In genomic region chr17:75159066-75159787, GRCm38 (mm10) we compare ENCODE assay signal across 21 mouse cellular contexts.
A peak's percentile ranks its signal among the peaks of the same experiment; 100 is the strongest.
DNase-seq lines count a peak whose midpoint lies in the region; ATAC-seq and TF ChIP-seq lines count a peak whose summit lies in the region.
"Had no signal": no experiment of that assay in that cellular context is flagged by ENCODE, and none has a peak within 500 bp of the region (broad histone marks: within the 10 kb centered on the region; RNA-seq: fewer than 3 reads in every experiment).

No protein-coding gene starts in this region.

- no peaks in the 10 kb centered on the region for H3K36me3 ChIP-seq in liver, embryonic 14.5 days (replicated peaks; ENCODE audit: control insufficient read depth, insufficient read depth, low read depth)
- H3K36me3 ChIP-seq in neural tube, embryonic 15.5 days: no peaks in the 10 kb centered on the region
- H3K36me3 ChIP-seq: embryonic facial prominence, embryonic 15.5 days; forebrain, embryonic 10.5 days; heart, embryonic 15.5 days; hindbrain, embryonic 10.5 days had no signal

- no peak for TF ChIP-seq CTCF in liver, embryonic 14.5 days (IDR thresholded peaks at IDR 0.05; ENCODE audit: low read depth)

- ATAC-seq in liver, embryonic 14.5 days (ENCODE audit: insufficient read depth): peak; percentile 90
- ATAC-seq in megakaryocyte progenitor cell, adult 5-6 weeks (replicated peaks; ENCODE audit: poor library complexity): peak; percentile 81
- no peak for ATAC-seq in CD4-positive, CD25-positive, alpha-beta regulatory T cell, adult 4 months
- no peak for ATAC-seq in neural tube, embryonic 15.5 days (ENCODE audit: low FRiP score)
- ATAC-seq: forebrain, embryonic 14.5 days had no signal

- H3K4me1 ChIP-seq in liver, embryonic 14.5 days (replicated peaks; ENCODE audit: control insufficient read depth in 2 of 2, insufficient read depth in 2 of 2, low read length in 1 of 2): peaks cover 0 to 15% of the 10 kb centered on the region in 2 experiments; a peak in 3 of 4 replicates
- no peaks in the 10 kb centered on the region for H3K4me1 ChIP-seq in neural tube, embryonic 15.5 days
- H3K4me1 ChIP-seq: forebrain, embryonic 10.5 days; hindbrain, embryonic 10.5 days had no signal

- 21% methylated on average over 8 of the region's 8 CpGs for WGBS in liver, embryonic 14.5 days (ENCODE audit: insufficient replicate concordance)
- 90% methylated on average over 8 of the region's 8 CpGs for WGBS in neural tube, embryonic 15.5 days

- no peaks in the 10 kb centered on the region for H3K27me3 ChIP-seq in liver, embryonic 14.5 days (ENCODE audit: control insufficient read depth, insufficient read depth, low read length)
- no peaks in the 10 kb centered on the region for H3K27me3 ChIP-seq in neural tube, embryonic 15.5 days (replicated peaks)
- H3K27me3 ChIP-seq: embryonic facial prominence, embryonic 15.5 days; heart, embryonic 15.5 days had no signal

- H3K27ac ChIP-seq in liver, embryonic 14.5 days: no peak overlapping the region
- no peak overlapping the region for H3K27ac ChIP-seq in neural tube, embryonic 15.5 days (replicated peaks)
- H3K27ac ChIP-seq: embryonic facial prominence, embryonic 15.5 days; forebrain, embryonic 10.5 days; heart, adult 2 months; heart, embryonic 15.5 days; hindbrain, embryonic 10.5 days; hindbrain, embryonic 14.5 days had no signal

- DNase-seq in c-Kit-positive CD71-positive TER-119-negative erythroid progenitor cells, embryonic 14.5 days (ENCODE audit: low read depth): peak; percentile 47
- peak; percentile 32 for DNase-seq in liver
- DNase-seq in liver, embryonic 14.5 days (ENCODE audit: low read depth in 3 of 3, low spot score in 3 of 3): peak in 1 of 3 experiments; percentile 27
- DNase-seq in adrenal gland, adult 2 months: no peak
- DNase-seq: adrenal gland, postnatal 10 days; cerebellum, adult 18-20 months; cerebellum, adult 9-11 months; embryo, embryonic 11 days; gastrocnemius, postnatal 10 days; heart, adult 2 months had no signal

- 0 out of 2 replicates have a peak overlapping the region, but pooled peaks have one; percentile 2 for H3K4me2 ChIP-seq in liver, embryonic 14.5 days (ENCODE audit: low read depth)
- H3K4me2 ChIP-seq in neural tube, embryonic 15.5 days: no peak overlapping the region
- H3K4me2 ChIP-seq: embryonic facial prominence, embryonic 15.5 days; heart, embryonic 11.5 days; heart, embryonic 15.5 days; hindbrain, embryonic 14.5 days had no signal

- H3K9me3 ChIP-seq in liver, embryonic 14.5 days (ENCODE audit: control insufficient read depth, low read length): no peaks in the 10 kb centered on the region
- H3K9me3 ChIP-seq in neural tube, embryonic 15.5 days (replicated peaks): no peaks in the 10 kb centered on the region
- H3K9me3 ChIP-seq: embryonic facial prominence, embryonic 15.5 days; forebrain, embryonic 10.5 days; heart, embryonic 15.5 days; hindbrain, embryonic 10.5 days had no signal

- TF ChIP-seq EP300 in liver, embryonic 14.5 days (IDR thresholded peaks at IDR 0.05; ENCODE audit: low read depth): peak; percentile 74

- H3K9ac ChIP-seq in liver, embryonic 14.5 days (replicated peaks): no peak overlapping the region
- no peak overlapping the region for H3K9ac ChIP-seq in neural tube, embryonic 15.5 days (replicated peaks)
- H3K9ac ChIP-seq: embryonic facial prominence, embryonic 15.5 days; heart, embryonic 15.5 days; hindbrain, embryonic 14.5 days had no signal

- no peak overlapping the region for H3K4me3 ChIP-seq in liver, embryonic 14.5 days (ENCODE audit: insufficient read depth in 1 of 2, low read depth in 2 of 2, low read length in 2 of 2)
- H3K4me3 ChIP-seq in neural tube, embryonic 15.5 days (replicated peaks): no peak overlapping the region
- H3K4me3 ChIP-seq: embryonic facial prominence, embryonic 15.5 days; erythroblast, embryonic 14.5 days; forebrain, embryonic 10.5 days; heart, adult 2 months; heart, embryonic 15.5 days; hindbrain, embryonic 10.5 days had no signal

Comparison
In these comparisons a context has a peak if more than half of its experiments do, and no peak if none do; other contexts are left out.
1. ATAC-seq: peak in liver, embryonic 14.5 days (single experiment) and megakaryocyte progenitor cell, adult 5-6 weeks (single experiment); none in CD4-positive, CD25-positive, alpha-beta regulatory T cell, adult 4 months (single experiment) and neural tube, embryonic 15.5 days (single experiment).